Mouse (Mus musculus): ENCODE results near the gene Med14.
A peak's percentile ranks its signal among the peaks of the same experiment; 100 is the strongest.

Gene Med14

GRCm38 (mm10) chrX:12761626-12762333 is at the start of gene Med14:
Gene Med14 (minus strand): TSS chrX:12762073.
- DNase-seq = peak; percentile 87

DNA sequence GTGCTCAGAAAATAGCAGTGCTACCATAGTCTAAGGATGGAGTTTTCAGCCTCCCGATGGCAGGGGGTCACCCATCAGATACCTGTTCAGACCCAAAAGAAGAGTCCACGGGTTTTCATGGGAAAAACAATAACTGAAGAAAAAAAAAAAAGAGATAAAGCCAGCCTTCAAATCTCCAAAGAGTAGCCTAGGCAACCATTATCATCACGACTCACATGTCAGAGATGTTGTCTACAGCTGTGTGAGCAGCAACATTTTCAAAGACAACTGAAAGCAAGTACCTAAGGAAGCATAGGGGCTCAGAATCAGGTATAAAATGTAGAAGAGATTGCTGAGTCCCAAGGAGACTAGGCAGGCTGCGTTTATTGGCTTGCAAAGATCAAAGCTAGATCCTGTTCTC is 38.7 kb upstream of the Med14 start:
- no peak for DNase-seq

GRCm38 (mm10) chrX:12794842-12795241 is 33.0 kb upstream of the Med14 start:
- DNase-seq = peak; percentile 35

DNA sequence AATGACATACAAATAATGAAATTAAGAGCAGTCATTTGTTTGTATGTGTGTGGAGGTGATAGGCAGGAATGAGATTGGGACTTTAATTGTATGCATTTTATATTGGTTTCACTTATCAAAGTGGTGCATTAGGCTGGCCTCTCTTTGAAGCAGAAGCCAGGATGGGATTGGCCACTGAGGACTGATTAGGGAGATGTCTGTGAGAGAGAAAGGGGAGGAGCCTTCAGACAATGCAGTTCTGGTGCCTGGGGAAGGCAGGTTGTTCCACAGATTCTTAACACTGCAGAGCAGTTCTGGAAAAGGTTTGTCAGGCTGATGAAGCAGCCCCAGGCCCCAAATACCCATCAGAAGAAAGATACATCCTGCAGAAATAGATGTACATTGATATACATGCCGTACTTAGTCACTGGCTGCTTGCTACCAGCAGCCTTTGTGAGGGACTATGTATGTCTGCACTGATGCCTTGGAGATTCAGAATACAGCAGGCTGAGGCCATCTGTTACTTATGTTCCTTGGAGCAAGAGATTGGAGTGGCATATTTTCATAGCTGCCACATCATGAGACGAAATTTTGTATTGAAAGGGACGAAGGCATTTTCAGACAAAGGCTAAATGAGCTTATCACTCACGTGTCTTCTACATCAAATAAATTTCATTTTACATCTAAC is 29.9 kb upstream of the Med14 start:
- DNase-seq = no peak

DNA sequence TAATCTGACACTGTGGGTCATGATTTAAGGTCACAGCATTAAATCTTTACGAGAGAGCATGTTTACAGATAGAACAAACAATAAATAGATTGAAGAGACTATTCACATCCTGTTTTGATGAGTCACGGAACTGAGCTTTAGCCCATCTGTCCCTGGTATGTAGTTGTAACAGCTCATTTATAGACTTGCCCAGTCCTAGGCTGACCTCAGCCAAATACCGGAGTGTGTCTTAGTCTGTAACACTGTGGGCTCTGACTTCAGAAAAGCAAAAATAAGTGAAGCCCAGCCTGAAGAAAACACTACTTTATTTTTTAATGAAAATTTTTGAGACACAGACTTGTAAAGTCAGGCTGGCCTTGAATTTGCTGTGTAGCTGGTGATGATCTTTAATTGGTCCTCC is 11.4 kb upstream of the Med14 start:
- DNase-seq = no peak

- DNase-seq = no peak
Observed at GRCm38 (mm10) chrX:12771561-12771960, 9.7 kb upstream of the Med14 start.

- no peak for DNase-seq
Observed at GRCm38 (mm10) chrX:12768571-12768970, 6.7 kb upstream of the Med14 start.

- no peak for DNase-seq
Observed at GRCm38 (mm10) chrX:12766846-12767564, 5.1 kb upstream of the Med14 start.

DNA sequence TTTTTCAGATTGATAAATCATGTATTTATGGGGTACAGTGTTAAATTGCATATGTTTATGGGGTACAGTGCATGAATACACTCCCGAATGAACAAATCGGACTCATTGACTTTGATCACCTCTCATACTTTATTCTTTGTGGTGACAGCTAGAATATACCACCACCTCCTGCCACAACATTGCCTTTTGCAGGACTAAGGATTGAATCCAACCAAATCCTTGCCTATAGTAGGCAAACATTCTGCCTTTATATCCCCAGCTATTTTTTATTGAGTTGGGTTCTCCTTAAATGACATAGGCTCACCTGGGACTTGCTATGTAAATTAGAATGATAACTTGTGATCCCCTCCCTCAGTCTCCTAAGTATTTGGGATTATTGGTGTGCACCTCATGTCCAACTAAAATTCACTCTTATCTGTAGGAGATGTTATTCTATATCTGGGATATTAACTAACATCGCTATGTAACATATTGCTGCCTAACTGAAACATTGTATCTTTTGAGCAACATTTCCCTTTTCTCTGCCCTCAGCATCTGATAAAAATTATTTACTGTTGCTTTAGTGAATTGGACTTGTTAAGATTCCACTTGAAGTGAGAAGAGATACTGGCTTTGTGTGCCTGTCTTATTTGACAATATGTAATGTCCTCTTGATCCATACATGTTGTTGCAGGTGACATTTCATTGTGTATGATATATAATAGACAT is 1.4 kb upstream of the Med14 start:
- no peak for DNase-seq

- no peak for DNase-seq
Observed at GRCm38 (mm10) chrX:12762334-12763126, 657 bp upstream of the Med14 start.

GRCm38 (mm10) chrX:12761259-12761625 is 631 bp downstream of the Med14 start:
- DNase-seq = peak; percentile 46

DNA sequence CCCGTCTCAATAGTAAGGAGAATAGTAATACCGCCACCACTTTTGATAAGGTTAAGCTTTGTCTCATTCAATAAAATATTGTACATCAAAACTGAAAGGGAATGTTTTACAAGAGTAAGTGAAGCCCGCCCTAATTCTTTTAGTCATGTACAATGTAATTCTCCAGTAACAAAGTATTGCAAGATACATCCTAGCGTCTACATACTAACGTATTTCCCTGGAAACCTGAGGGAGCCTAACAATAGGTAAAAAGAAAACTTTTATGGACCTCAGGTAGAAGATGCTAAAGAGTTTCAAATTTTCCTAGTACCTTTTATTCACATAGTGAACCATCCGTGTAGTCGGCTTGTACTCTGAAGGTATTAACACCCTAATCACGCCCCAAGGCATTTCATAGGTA is 1.4 kb downstream of the Med14 start:
- peak; percentile 27 for DNase-seq

GRCm38 (mm10) chrX:12759625-12760024 is 2.2 kb downstream of the Med14 start:
- DNase-seq = no peak

GRCm38 (mm10) chrX:12747886-12748285 is 14.0 kb downstream of the Med14 start:
- peak; percentile 30 for DNase-seq

DNA sequence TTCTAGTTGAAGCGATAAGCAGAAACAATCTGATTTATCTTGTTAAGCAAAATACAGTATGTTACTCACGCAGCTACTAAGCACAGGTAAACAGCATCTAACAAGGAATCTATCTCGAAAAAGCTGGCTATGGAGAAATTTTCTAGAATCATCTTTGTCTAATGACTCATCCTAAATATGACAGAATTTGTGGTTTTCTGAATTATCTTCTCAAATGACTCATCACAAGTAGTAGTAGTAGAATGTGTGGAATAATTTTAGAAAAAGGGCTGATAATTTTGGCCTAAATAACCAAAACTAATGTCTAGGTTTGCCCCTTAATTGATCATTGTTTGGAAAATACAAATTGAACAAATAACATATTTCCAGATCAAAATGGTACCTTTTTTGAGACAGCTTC is 15.1 kb downstream of the Med14 start:
- DNase-seq = no peak

- peak; percentile 37 for DNase-seq
Observed at GRCm38 (mm10) chrX:12740396-12740795, 21.5 kb downstream of the Med14 start.

GRCm38 (mm10) chrX:12716036-12716435 is 45.8 kb downstream of the Med14 start:
- DNase-seq = peak; percentile 56

GRCm38 (mm10) chrX:12713796-12714195 is 48.1 kb downstream of the Med14 start:
- no peak for DNase-seq

GRCm38 (mm10) chrX:12686910-12687309 is 75.0 kb downstream of the Med14 start:
- DNase-seq = no peak

DNA sequence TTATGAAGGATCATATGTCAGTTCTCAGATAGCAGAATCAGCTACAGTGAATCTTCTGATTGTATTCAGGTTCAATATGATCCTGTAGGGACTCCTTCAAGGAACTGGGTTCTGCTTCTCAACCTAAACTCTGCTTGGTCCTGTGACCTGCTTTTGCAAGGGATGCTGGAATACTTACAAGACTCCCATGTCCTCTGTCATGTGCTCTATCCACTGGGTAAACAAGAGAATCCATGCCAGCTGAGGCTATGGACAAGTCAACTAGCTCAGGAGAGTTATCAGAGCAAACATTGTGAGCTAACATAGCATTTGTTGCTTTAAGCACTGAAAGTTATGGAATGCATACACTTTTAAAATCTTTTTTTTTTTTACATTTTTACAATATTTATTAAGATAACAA is 75.8 kb downstream of the Med14 start:
- no peak for DNase-seq

GRCm38 (mm10) chrX:12677396-12677795 is 84.5 kb downstream of the Med14 start:
- peak; percentile 63 for DNase-seq

DNA sequence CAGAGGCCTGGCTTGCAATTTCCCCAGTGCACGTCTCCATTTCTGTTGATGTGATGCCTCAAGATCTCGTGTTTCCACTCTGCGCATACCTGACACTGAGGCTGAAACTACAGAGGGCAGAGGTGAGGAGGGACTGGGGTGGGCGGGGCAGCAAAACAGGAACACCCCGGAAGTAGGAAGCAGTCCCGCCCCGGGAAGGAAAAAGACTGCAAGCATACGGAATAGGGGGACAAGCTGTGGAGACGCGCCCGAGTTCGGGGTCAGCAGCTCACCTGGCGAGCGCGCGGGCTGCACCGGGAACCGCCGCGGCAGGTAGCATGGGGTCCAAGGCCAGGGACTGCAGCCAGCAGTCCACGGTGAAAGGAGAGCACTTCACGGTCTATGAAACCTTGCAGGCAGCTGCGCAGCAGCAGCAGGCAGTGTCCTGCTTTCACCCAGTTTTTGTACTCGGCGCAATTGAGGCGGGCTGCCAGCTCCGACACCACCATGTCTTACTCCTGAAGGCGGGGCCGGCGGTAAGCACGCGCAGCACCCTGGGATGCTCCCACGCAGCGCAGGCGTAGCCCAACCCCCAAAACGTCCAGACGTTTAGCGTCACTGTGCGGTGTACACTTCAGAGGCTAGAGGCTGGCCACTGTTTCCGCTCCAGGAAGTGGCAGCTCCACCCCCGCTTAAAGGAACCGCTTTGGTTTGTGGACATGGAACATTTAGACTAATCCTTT is 88.7 kb downstream of the Med14 start, which contains the start of gene 1810030O07Rik:
1810030O07Rik (minus strand) TSS at position 615 of the 722 bp plus-strand sequence.
- peak; percentile 94 for DNase-seq

Measured in kidney, adult 9 months (tissue).